Mouse (Mus musculus) kidney, embryonic 15.5 days (tissue): ENCODE measurements around the gene Elp1. TPM values are rescaled to one million over a fixed set of nuclear protein-coding genes. Genes with fewer than 3 reads are reported as not detected.

Experiments used
- ATAC-seq: fragments of 200-750 bp; cut with Nextera tagmentation; replicated peaks from 2 replicates; pipeline ENCODE4 v1.8.0; 2017; ENCODE audit warnings: moderate TSS enrichment; ENCODE audit not compliant: low FRiP score
- H3K27ac ChIP-seq: fragments of 300-500 bp; sonication (generic); 2 replicates; pipeline ENCODE4 v1.5.1; 2015; ENCODE audit warnings: mild to moderate bottlenecking, inconsistent platforms
- H3K27me3 ChIP-seq: fragments of 300-500 bp; sonication (generic); 2 replicates; pipeline ENCODE4 v1.6.1; 2015; ENCODE audit warnings: inconsistent platforms
- H3K36me3 ChIP-seq: fragments of 300-500 bp; sonication (generic); 2 replicates; pipeline ENCODE4 v1.6.1; 2015; ENCODE audit warnings: inconsistent platforms
- H3K4me1 ChIP-seq: fragments of 300-500 bp; sonication (generic); 2 replicates; pipeline ENCODE4 v1.6.1; 2015; ENCODE audit warnings: inconsistent platforms
- H3K4me2 ChIP-seq: fragments of 300-500 bp; sonication (generic); 2 replicates; pipeline ENCODE4 v1.6.1; 2015; ENCODE audit warnings: moderate library complexity, mild to moderate bottlenecking, inconsistent platforms
- H3K4me3 ChIP-seq: fragments of 300-500 bp; sonication (generic); replicated peaks from 2 replicates; pipeline ENCODE4 v1.5.1; 2015; ENCODE audit warnings: mild to moderate bottlenecking, inconsistent platforms
- H3K9ac ChIP-seq: fragments of 300-500 bp; sonication (generic); 2 replicates; pipeline ENCODE4 v1.6.1; 2015; ENCODE audit warnings: mild to moderate bottlenecking, inconsistent platforms
- H3K9me3 ChIP-seq: fragments of 300-500 bp; sonication (generic); replicated peaks from 2 replicates; pipeline ENCODE4 v1.6.1; 2016; ENCODE audit warnings: inconsistent platforms
- WGBS: fragments of 180-500 bp; shearing (Covaris S2); methylation state at CpG from one replicate; pipeline ENCODE4 v1.1.7; 2015; ENCODE audit warnings: mixed read lengths; 5-methylcytosine and 5-hydroxymethylcytosine counted together
- polyA plus RNA-seq: library from polyadenylated mRNA; unstranded; fragments of >200 nt; fragmentation: Nextera tagmentation; extraction: Ambion mirVana; gene quantifications from 2 replicates; pipeline ENCODE4 v1.2.1, GENCODE M21; 2015

Elp1 gene
- 44.1 and 44.8 TPM in 2 replicates for polyA plus RNA-seq

DNA sequence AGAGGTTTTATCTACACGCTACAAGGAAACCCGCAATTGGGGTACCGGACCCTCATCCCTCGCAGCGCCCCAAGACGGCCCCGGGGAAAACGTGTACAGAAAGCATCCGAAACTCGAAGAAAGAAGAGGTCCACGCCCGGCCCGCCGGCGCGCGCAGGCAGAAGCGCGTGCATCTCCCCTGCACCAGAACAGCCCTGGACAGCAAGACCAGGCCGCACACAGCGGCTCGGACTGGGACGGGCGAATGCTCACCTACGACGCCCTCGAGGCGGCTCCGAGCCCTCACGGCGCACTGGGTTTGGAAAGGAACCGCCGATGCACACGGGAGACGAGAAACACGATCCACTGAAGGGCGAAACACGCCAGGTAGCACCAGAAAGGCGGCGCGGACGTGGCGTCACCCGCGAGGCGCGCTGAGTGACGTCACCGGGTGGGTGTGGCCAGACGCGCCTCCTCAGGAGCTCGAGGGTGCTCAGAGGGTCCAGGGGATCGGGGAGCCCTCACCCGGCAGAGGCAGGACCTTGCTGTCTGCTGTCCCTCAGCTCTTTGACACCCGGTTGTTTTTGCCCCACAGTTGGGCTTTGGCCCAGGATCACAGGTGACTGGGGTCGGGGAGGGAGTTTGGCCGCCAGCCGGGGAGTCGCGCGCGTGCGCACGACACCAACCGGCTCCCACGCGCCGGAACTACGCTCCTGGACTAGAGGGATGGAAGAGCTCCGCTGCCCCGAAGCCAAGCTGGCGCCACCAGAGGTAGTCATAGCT lies at the start of gene Elp1, which contains the start of gene Fam206a:
Gene Elp1, minus strand, starts transcription at position 425 of the 762 bp plus-strand sequence.
Gene Fam206a, plus strand, starts transcription at position 439 of the 762 bp plus-strand sequence.
- peaks cover 59% of the 10 kb centered on the region for H3K36me3 ChIP-seq

DNA sequence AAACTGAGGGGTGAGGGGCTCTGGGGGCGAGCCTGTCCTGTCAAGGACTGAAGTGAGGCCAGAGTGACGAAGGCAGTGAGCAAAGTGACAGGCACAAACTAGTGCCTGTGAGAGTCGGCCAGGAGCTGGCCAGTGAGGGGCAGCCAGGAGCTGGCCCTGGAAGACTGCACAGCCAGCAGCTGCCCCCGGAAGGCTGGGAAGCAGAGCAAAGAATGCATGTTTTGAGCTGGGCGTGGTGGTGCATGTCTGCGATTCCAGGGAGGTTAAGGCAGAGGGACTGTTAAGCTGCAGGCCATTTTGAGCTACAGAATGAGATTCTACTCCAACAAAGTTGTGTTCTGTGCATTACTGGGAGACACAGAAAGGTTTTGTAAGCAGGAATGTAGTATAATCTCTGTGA lies 48.6 kb upstream of the Elp1 start:
- peak; percentile 56; the same call in 1 of the 2 replicates for ATAC-seq
- 29% methylated on average over 6 of the region's 6 CpGs for WGBS
- H3K27ac ChIP-seq, result 0 out of 2 replicates have a peak overlapping the region, but pooled peaks have one; percentile 13
- peaks cover 7% of the 10 kb centered on the region for H3K36me3 ChIP-seq
- no peak overlapping the region for H3K9ac ChIP-seq
- H3K4me3 ChIP-seq, result no peak overlapping the region
- no peaks in the 10 kb centered on the region for H3K27me3 ChIP-seq
- H3K9me3 ChIP-seq, result no peaks in the 10 kb centered on the region
- H3K4me1 ChIP-seq, result peaks cover 7% of the 10 kb centered on the region
- H3K4me2 ChIP-seq, result no peak overlapping the region

More for the DNA sequence above, at the start of gene Elp1, which contains the start of gene Fam206a:
- Histone ChIP-seq H3K4me1 (peaks cover 25% of the 10 kb centered on the region), H3K4me2 (peak within 1 kb of the TSS; percentile 76), H3K27me3 (no peaks in the 10 kb centered on the region), H3K4me3 (peak within 1 kb of the TSS; percentile 76), H3K9me3 (no peaks in the 10 kb centered on the region), H3K27ac (peak within 1 kb of the TSS; percentile 85), H3K9ac (peak within 1 kb of the TSS; percentile 81)
- under 1% methylated on average over 70 of the region's 72 CpGs for WGBS
- ATAC-seq, result peak; percentile 97

DNA sequence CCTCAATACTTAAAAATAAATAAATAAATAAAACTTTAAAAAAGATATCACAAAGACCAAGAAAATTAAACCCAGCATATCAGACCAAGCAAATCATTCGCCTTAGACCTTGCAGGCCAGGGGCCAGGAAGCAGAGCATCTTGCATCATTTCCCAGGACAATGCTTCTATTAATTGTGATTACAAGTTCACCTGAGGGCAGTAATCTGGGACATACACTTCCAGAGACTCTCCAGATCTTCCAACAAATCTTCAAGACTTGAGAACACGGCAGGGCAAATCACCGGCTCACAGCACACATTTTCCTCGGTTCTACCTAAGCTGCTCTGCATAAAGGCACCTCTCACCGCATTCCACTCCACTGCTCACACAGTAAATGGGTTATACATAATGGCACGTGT lies 45.9 kb upstream of the Elp1 start:
- 79% methylated on average over 6 of the region's 6 CpGs for WGBS
- H3K4me1 ChIP-seq, result peaks cover 7% of the 10 kb centered on the region
- H3K27ac ChIP-seq, result no peak overlapping the region
- H3K27me3 ChIP-seq, result no peaks in the 10 kb centered on the region
- H3K36me3 ChIP-seq, result peaks cover 29% of the 10 kb centered on the region
- no peak for ATAC-seq
- no peak overlapping the region for H3K4me2 ChIP-seq
- H3K9me3 ChIP-seq, result peaks cover 7% of the 10 kb centered on the region; the same call in 1 of the 2 replicates
- no peak overlapping the region for H3K9ac ChIP-seq
- H3K4me3 ChIP-seq, result no peak overlapping the region

DNA sequence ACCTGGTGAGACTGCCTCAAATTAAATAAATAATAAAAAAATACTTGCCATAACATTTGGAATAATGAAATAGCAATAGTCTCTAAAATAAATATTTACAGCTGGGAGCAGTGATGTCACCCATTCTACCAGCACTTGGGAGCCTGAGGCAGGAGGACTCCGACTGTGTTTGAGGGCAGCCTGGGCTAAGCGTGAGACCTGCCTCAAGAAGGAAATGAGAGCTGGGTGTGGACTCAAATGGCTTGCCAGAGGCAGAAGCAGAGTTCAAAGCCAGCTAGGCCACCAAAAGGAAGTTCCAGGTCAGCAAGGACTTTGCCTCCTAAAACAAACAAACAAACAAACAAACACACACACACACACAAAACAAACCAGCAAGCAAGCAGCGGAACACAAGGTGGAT lies 45.3 kb upstream of the Elp1 start:
- ATAC-seq, result no peak

DNA sequence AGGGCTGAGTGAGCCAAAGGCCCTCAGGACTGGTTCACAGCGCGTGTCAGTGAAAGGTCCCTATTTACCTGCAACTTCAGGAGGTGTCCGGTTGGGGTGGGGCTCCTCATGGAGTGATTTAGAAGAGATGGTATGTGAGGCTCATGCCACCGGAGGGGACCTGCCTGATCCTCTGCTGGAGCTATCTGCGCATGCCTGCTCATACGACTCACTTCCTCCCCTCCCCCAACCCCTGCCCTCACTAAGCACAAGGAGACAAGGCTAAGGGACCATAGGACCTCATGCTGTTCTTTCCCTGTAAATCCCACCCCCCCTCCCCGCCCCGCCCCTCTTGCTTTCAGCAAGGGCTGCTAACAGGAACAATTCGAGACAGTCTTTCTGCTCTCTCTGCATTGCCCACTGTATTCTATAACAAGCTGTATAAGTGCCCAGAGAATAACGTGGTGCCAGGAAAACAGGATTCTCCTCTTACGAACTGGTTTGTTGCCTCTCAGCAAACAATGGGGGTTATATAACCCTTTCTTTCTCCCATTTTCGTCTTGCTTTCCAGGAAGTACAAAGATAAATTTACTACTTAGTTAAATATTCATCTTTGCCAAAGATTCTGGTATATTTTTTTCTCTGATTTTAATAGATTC lies 43.9 kb upstream of the Elp1 start:
- Histone ChIP-seq H3K4me1 (peaks cover 12% of the 10 kb centered on the region), H3K9me3 (peaks cover 7% of the 10 kb centered on the region; the same call in 1 of the 2 replicates), H3K27me3 (no peaks in the 10 kb centered on the region), H3K4me2 (no peak overlapping the region), H3K4me3 (no peak overlapping the region), H3K9ac (no peak overlapping the region), H3K36me3 (peaks cover 30% of the 10 kb centered on the region), H3K27ac (no peak overlapping the region)
- ATAC-seq, result no peak
- WGBS, result 63% methylated on average over 12 of the region's 12 CpGs

More for the DNA sequence above, 45.3 kb upstream of the Elp1 start:
- H3K4me2 ChIP-seq, result no peak overlapping the region
- no peak overlapping the region for H3K27ac ChIP-seq
- H3K4me3 ChIP-seq, result no peak overlapping the region
- H3K36me3 ChIP-seq, result peaks cover 29% of the 10 kb centered on the region
- no peak overlapping the region for H3K9ac ChIP-seq
- no peaks in the 10 kb centered on the region for H3K27me3 ChIP-seq
- 87% methylated on average over 3 of the region's 3 CpGs for WGBS
- H3K4me1 ChIP-seq, result peaks cover 13% of the 10 kb centered on the region
- H3K9me3 ChIP-seq, result peaks cover 7% of the 10 kb centered on the region; the same call in 1 of the 2 replicates

DNA sequence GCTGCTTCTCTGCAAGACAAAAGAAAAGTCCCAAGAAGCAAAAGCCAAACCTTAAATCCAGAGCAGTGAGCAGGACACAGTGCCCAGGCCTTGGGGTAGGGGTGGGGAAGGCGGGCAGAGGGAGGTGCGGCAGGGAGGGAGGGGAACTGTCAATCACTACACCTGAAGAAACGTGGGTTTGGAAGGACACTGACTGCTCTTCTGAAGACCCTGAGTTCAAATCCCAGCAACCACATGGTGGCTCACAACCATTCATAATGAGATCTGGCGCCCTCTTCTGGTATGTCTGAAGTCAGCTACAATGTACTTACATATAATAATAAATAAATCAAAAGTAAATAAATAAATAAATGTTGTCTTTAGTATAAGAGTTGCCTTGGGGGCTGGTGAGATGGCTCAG lies 42.8 kb upstream of the Elp1 start:
- WGBS, result 88% methylated on average over 4 of the region's 4 CpGs
- no peak for ATAC-seq

DNA sequence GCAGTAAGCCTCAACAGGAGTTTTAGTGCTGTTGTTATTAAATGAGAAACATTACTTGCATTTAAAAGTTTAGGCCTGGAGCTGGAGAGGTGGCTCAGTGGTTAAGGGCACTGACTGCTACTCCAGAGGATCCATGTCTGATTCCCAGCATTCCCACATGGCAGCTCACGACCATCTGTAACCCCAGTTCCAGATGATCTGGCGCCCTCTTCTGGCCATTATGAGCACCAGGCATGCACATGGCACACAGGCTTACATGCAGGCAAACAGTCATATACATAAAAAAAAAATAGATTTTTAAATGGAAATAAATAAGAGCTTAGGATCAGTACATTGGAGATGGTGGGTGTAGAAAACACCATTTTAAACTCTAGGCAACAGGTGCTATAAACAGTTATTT lies 41.8 kb upstream of the Elp1 start:
- no peak overlapping the region for H3K4me2 ChIP-seq
- peaks cover 6% of the 10 kb centered on the region; the same call in 1 of the 2 replicates for H3K4me1 ChIP-seq
- WGBS, result 89% methylated on average over 2 of the region's 2 CpGs
- peaks cover 40% of the 10 kb centered on the region for H3K36me3 ChIP-seq
- no peak for ATAC-seq
- no peak overlapping the region for H3K4me3 ChIP-seq
- no peak overlapping the region for H3K9ac ChIP-seq
- no peak overlapping the region for H3K27ac ChIP-seq
- H3K9me3 ChIP-seq, result peaks cover 7% of the 10 kb centered on the region; the same call in 1 of the 2 replicates
- H3K27me3 ChIP-seq, result no peaks in the 10 kb centered on the region

More for the DNA sequence above, 42.8 kb upstream of the Elp1 start:
- H3K27me3 ChIP-seq, result no peaks in the 10 kb centered on the region
- no peak overlapping the region for H3K4me3 ChIP-seq
- H3K9me3 ChIP-seq, result peaks cover 7% of the 10 kb centered on the region; the same call in 1 of the 2 replicates
- H3K36me3 ChIP-seq, result peaks cover 40% of the 10 kb centered on the region
- no peak overlapping the region for H3K27ac ChIP-seq
- H3K4me1 ChIP-seq, result peaks cover 6% of the 10 kb centered on the region; the same call in 1 of the 2 replicates
- no peak overlapping the region for H3K4me2 ChIP-seq
- no peak overlapping the region for H3K9ac ChIP-seq

DNA sequence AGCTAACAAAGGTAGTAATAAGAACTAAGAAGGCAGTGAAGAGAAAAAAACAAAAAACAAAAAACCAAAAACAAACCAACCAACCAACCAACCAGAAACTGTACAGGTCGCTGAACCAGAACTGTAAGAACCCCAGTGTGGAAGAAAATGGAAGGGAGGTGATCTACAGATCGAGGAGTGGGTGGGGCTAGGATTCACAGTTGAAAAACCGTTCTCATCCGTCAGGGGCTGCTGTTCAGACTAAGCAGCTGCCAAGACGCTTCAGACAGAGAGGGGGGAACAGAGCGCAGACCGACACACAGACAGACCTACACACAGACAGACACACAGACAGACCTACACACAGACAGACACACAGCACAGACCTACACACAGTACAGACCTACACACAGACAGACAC lies 40.4 kb upstream of the Elp1 start:
- peaks cover 48% of the 10 kb centered on the region for H3K36me3 ChIP-seq
- peaks cover 7% of the 10 kb centered on the region; the same call in 1 of the 2 replicates for H3K9me3 ChIP-seq
- H3K4me2 ChIP-seq, result no peak overlapping the region
- WGBS, result 68% methylated on average over 7 of the region's 7 CpGs
- H3K9ac ChIP-seq, result no peak overlapping the region
- H3K27ac ChIP-seq, result no peak overlapping the region
- no peak overlapping the region for H3K4me3 ChIP-seq
- no peaks in the 10 kb centered on the region for H3K27me3 ChIP-seq
- ATAC-seq, result no peak
- peaks cover 6% of the 10 kb centered on the region; the same call in 1 of the 2 replicates for H3K4me1 ChIP-seq

DNA sequence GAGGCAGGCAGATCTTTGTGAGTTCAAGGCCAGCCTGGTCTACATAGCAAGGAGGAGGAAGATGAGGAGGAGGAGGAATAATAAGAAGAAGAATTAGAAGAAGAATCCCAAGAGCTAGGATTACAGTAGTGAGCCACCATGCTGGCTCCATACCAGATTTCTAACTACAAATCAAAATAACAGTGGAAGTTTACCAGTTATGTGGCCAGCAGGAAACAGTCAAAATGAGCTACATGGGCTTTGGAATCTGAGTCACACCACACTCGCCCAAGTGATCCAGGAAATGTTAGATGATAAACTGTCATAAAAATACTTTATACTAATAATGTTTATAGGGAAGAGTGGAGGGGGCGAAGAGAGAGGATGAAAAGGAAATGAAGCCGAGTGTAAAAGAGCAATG lies 38.2 kb upstream of the Elp1 start:
- Histone ChIP-seq H3K4me1 (peaks cover 6% of the 10 kb centered on the region; the same call in 1 of the 2 replicates), H3K36me3 (peaks cover 50% of the 10 kb centered on the region), H3K4me2 (no peak overlapping the region), H3K4me3 (no peak overlapping the region), H3K27ac (no peak overlapping the region), H3K9me3 (peaks cover 7% of the 10 kb centered on the region; the same call in 1 of the 2 replicates), H3K9ac (no peak overlapping the region), H3K27me3 (no peaks in the 10 kb centered on the region)
- 78% methylated on average over 3 of the region's 3 CpGs for WGBS
- ATAC-seq, result no peak

DNA sequence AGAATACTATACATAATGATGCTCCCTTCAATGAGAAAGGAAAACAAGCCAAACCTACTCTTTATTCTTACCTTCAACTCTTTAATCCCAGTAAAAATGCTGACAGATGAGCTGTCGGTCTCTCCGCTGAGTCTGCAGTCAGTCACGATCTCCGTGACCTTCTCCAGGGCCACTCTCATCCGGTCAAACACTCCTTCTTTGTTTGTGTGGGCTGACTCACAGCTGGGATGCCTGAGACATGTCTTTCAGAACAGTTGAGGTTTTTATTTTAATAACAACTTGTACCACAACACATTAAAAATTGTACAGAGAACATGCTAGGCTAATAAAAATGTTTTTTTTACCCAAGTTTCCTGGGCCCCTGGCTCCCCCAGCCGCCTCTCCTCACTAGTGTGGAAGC lies 35.5 kb upstream of the Elp1 start:
- H3K27ac ChIP-seq, result no peak overlapping the region
- H3K9me3 ChIP-seq, result no peaks in the 10 kb centered on the region
- H3K4me1 ChIP-seq, result peaks cover 4% of the 10 kb centered on the region; the same call in 1 of the 2 replicates
- no peaks in the 10 kb centered on the region for H3K27me3 ChIP-seq
- H3K4me2 ChIP-seq, result no peak overlapping the region
- H3K36me3 ChIP-seq, result peaks cover 49% of the 10 kb centered on the region
- no peak for ATAC-seq
- H3K9ac ChIP-seq, result no peak overlapping the region
- no peak overlapping the region for H3K4me3 ChIP-seq
- WGBS, result 59% methylated on average over 6 of the region's 6 CpGs

DNA sequence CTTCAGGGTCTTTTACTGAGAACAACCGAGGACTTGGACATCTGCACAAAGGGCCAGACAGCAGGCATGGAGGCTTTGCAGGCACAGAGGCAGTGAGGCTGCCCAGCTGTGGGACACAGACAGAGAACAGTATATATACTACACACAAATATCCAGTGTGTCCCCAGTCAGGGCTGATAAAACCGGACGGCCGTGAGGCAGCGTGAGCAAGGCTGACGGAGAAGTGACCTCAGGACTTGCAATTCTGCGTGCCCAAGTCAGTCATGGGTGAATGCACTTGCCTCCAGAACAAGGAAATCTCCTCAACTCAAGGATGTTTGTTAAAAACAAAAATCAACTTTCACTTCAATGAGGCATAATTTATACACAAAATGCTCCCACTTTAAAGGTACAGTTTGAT lies 29.9 kb upstream of the Elp1 start:
- Histone ChIP-seq H3K4me1 (peaks cover 32% of the 10 kb centered on the region), H3K4me2 (no peak overlapping the region), H3K9ac (no peak overlapping the region), H3K36me3 (peaks cover 48% of the 10 kb centered on the region), H3K9me3 (no peaks in the 10 kb centered on the region), H3K4me3 (no peak overlapping the region), H3K27me3 (no peaks in the 10 kb centered on the region), H3K27ac (0 out of 2 replicates have a peak overlapping the region, but pooled peaks have one; percentile 41)
- WGBS, result 48% methylated on average over 7 of the region's 7 CpGs
- no peak for ATAC-seq
